Mouse (Mus musculus): ENCODE results near the gene Znhit6. TPM values are rescaled to one million over a fixed set of nuclear protein-coding genes. Genes with fewer than 3 reads are reported as not detected.
A peak's percentile ranks its signal among the peaks of the same experiment; 100 is the strongest.

The Znhit6 gene
- polyA plus RNA-seq (2015; fragmentation: Nextera tagmentation; extraction: Ambion mirVana): 23.3 and 26.7 TPM in 2 replicates

DNA sequence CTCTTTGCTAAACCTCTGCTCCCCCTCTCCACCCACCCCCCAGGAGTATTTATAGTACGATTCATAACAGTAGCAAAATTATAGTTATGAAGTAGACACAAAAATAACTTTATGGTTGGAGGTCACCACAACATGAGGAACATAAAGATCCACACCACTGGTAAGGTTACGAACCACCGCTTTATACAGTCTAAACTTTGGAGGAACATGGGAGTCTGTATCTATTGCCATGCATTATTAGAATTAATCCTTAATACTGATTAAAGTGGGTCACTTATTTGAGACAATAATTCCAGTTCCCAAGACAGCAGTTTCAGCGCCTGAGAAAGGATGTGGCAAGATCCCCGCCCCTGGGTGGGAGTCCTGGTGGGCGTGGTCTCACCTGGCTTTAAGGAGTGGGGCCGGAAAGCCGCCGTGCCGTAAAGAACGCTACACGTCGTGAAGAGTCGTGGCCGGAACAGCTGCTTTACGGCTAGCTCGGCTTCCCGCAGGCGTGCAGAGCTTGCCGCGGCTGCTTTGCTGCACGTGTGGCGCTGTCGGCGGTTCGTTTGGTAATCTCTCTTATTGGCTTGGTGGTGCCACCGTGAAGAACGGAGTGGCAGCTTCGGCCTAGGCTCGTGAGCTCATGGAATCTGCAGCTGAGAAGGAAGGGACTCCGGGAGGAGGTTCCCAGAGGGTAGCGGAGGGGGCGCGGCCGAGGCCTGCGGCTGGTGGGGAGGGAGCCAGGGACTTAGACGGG lies at the start of gene Znhit6:
Znhit6 (plus strand) TSS at position 463 of the 739 bp plus-strand sequence.
- Histone ChIP-seq H3K27ac (replicated peaks) (peak within 1 kb of the TSS; percentile 67), H3K4me3 (peak within 1 kb of the TSS; percentile 91), H3K9ac (peak within 1 kb of the TSS; percentile 83), H3K27me3 (replicated peaks) (no peaks in the 10 kb centered on the region), H3K9me3 (no peaks in the 10 kb centered on the region), H3K36me3 (peaks cover 33% of the 10 kb centered on the region), H3K4me1 (peaks cover 19% of the 10 kb centered on the region), H3K4me2 (peak within 1 kb of the TSS; percentile 92)
- 5% methylated on average over 37 of the region's 37 CpGs for WGBS
- peak; percentile 58 for ATAC-seq (ENCODE audit: extremely low read depth, insufficient number of reproducible peaks, low FRiP score, low TSS enrichment)

DNA sequence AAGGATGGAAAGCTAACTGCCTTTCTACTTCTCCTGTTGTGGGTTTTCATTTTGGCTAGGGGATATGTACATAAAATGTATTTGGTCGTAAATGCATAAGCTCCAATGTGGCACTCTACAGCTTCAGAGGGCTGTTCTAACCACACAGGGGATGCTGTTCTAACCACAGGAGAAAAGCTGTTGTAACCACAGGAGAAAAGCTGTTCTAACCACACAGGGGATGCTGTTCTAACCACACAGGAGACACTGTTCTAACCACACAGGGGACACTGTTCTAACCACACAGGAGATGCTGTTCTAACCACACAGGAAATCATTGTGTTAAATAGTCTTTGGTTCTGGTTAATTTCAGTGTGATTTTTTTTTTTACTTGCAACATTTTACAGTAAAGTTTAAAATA lies 38.1 kb upstream of the Znhit6 start:
- no peak for ATAC-seq (ENCODE audit: extremely low read depth, insufficient number of reproducible peaks, low FRiP score, low TSS enrichment)
- H3K27ac ChIP-seq (replicated peaks): no peak overlapping the region
- WGBS: 84% methylated on average over 1 of the region's 1 CpGs

DNA sequence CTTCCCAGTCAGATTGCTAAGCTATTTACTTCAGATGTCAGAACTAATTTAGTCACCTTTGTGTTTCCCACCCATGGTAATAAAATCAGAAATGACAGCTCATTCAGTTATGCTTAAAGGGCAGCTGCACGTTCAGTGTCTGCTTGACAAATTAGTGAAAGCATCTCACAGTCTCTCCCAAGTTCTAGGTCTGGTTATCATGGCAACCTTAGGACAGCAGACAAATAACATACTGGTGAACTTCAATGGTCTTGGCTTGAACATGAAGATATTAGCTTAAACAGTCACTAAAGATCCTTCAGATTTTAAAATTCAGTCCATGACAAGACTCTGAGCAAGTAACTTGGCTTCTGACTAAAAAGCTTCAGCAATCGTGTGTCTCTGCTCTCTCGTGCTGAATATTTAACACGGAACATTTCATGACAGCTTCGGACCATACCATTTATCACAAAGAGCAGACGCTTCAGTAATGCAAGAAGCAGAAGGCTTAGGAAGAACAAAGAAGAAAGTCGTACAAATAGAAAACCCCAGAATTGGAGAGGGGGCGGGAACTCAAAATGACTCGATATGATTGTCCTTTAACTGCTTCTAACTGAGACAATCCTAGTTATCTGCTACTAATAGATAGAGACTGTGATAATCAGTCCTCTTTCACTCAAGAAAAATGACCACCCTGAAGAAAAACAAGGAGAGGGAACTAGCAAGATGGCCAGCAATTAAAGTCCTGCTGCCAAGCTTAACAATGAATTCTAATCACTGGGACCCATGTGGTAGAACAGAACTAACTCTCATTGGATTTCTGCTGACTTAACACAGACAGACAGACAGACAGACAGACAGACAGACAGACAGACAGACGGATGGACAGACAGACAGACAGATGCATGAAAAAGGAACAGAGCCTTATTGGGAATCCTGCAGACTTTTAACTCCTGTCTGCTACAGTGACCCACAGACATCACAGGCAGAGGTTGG lies 27.3 kb upstream of the Znhit6 start:
- no peak overlapping the region for H3K27ac ChIP-seq (replicated peaks)
- no peaks in the 10 kb centered on the region for H3K4me1 ChIP-seq
- no peak overlapping the region for H3K4me2 ChIP-seq
- no peak overlapping the region for H3K4me3 ChIP-seq
- no peaks in the 10 kb centered on the region for H3K27me3 ChIP-seq (replicated peaks)
- H3K36me3 ChIP-seq: no peaks in the 10 kb centered on the region
- 71% methylated on average over 10 of the region's 10 CpGs for WGBS
- H3K9ac ChIP-seq: no peak overlapping the region
- ATAC-seq (ENCODE audit: extremely low read depth, insufficient number of reproducible peaks, low FRiP score, low TSS enrichment): no peak
- H3K9me3 ChIP-seq: no peaks in the 10 kb centered on the region

More for the DNA sequence above, 38.1 kb upstream of the Znhit6 start:
- Histone ChIP-seq H3K9me3 (0 out of 2 replicates have a peak, but pooled peaks cover 3% of the 10 kb centered on the region), H3K4me1 (no peaks in the 10 kb centered on the region), H3K9ac (no peak overlapping the region), H3K4me2 (no peak overlapping the region), H3K27me3 (replicated peaks) (no peaks in the 10 kb centered on the region), H3K36me3 (no peaks in the 10 kb centered on the region), H3K4me3 (no peak overlapping the region)

DNA sequence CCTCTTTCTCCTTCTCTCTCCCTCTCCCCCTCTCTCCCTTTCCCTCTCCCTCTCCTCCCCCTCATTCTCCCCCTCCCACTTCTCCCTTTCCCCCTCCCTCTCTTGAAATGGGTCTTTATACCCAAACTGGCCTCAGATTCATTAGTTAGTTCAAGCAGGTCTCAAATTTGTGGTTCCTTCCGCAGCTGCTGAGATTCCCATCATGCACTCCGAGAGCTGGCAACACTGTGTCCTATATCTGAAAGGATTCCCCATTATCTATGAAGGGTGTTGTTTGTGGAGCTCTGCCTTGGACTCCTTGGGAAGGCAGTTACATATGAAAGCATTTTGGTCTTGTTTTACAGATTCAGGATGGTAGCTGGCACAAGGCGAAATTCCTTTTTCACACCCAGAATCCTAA lies 25.8 kb upstream of the Znhit6 start:
- Histone ChIP-seq H3K27me3 (replicated peaks) (no peaks in the 10 kb centered on the region), H3K9me3 (no peaks in the 10 kb centered on the region), H3K4me2 (no peak overlapping the region), H3K4me1 (no peaks in the 10 kb centered on the region), H3K27ac (replicated peaks) (no peak overlapping the region), H3K4me3 (no peak overlapping the region), H3K9ac (no peak overlapping the region), H3K36me3 (no peaks in the 10 kb centered on the region)
- WGBS: 67% methylated on average over 3 of the region's 3 CpGs
- no peak for ATAC-seq (ENCODE audit: extremely low read depth, insufficient number of reproducible peaks, low FRiP score, low TSS enrichment)

DNA sequence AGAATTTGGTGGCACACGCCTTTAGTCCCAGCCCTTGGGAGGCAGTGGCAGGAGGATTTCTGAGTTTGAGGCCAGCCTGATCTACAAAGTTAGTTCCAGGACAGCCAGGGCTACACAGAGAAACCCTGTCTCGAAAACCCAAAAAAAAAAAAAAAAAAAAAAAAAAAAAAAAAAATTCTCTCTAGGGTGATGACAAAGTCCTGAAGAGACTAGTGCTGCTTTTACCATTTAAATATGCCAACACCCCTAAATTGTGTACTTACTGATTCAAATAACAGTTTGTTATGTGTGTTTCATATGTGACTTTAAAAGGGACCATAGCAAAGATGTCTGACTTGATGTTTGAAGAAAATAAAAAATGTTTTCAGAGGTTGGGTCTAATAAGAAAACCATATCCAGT lies 21.6 kb upstream of the Znhit6 start:
- no peak overlapping the region for H3K27ac ChIP-seq (replicated peaks)
- 67% methylated on average over 2 of the region's 2 CpGs for WGBS
- H3K4me2 ChIP-seq: no peak overlapping the region
- H3K9me3 ChIP-seq: no peaks in the 10 kb centered on the region
- no peaks in the 10 kb centered on the region for H3K27me3 ChIP-seq (replicated peaks)
- no peak for ATAC-seq (ENCODE audit: extremely low read depth, insufficient number of reproducible peaks, low FRiP score, low TSS enrichment)
- no peaks in the 10 kb centered on the region for H3K36me3 ChIP-seq
- no peak overlapping the region for H3K9ac ChIP-seq
- no peak overlapping the region for H3K4me3 ChIP-seq
- no peaks in the 10 kb centered on the region for H3K4me1 ChIP-seq

DNA sequence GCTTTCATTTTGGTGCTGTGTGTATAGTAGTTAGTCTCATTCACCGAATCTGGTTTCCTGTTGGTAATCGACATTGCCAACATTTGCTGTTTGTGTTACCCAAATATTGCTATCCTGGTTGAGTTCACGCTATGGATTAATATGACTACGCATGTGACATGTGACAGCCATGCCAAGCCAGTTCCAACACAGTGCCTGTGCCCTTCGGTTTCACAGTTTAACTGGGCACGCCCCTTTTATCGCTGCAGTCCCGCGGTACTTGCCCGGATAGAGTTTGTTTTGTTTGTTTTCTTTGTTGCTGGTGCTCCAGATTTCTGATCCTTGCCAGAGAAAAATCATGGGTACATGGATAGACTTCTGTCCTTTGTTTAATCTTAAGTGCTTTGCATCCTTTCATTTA lies 19.8 kb upstream of the Znhit6 start:
- Histone ChIP-seq H3K9ac (no peak overlapping the region), H3K27ac (replicated peaks) (no peak overlapping the region), H3K36me3 (no peaks in the 10 kb centered on the region), H3K4me1 (no peaks in the 10 kb centered on the region), H3K4me2 (no peak overlapping the region), H3K4me3 (no peak overlapping the region), H3K27me3 (replicated peaks) (no peaks in the 10 kb centered on the region), H3K9me3 (no peaks in the 10 kb centered on the region)
- WGBS: 82% methylated on average over 10 of the region's 10 CpGs
- no peak for ATAC-seq (ENCODE audit: extremely low read depth, insufficient number of reproducible peaks, low FRiP score, low TSS enrichment)

DNA sequence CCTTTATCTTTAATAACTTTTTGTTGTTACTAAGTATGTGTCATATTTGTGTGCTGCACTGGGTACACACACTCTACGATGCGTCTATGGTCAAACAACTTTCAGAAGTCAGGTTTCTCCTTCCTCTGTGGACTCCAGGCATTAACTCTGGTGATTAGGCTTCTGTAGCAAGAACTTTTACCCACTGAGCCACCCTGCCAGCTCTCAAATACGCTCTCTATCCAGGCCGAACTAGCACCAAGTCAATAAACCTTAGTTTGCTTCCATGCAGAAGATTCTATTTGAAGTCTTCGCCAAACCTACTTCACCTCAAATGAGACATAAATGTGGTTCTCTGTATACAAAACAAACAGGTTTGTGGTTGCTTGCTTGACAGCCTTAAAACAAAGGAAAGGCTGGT lies 16.3 kb upstream of the Znhit6 start:
- Histone ChIP-seq H3K9ac (no peak overlapping the region), H3K36me3 (no peaks in the 10 kb centered on the region), H3K4me2 (no peak overlapping the region), H3K27me3 (replicated peaks) (no peaks in the 10 kb centered on the region), H3K4me3 (no peak overlapping the region), H3K4me1 (no peaks in the 10 kb centered on the region), H3K27ac (replicated peaks) (no peak overlapping the region), H3K9me3 (peaks cover 16% of the 10 kb centered on the region)
- 81% methylated on average over 5 of the region's 5 CpGs for WGBS
- no peak for ATAC-seq (ENCODE audit: extremely low read depth, insufficient number of reproducible peaks, low FRiP score, low TSS enrichment)

DNA sequence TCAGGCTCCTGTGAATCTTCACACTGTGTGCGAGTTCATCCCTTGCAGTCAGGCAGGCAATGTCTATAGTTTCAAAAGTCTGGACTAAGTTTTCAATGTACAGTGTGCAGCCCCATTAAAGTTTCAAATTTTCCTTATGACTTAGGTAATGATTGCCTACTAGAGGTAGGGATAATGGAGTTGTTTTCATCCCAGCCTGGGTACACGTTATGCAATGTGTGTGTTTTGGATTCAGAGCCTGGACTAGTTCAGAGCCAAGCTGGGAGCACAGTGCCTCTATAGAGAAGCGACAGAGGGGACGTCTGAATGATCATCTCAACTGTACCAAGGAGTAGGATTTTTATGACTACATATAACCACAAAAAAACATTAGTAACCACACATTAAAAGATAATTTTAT lies 15.9 kb upstream of the Znhit6 start:
- no peak overlapping the region for H3K9ac ChIP-seq
- no peak overlapping the region for H3K4me2 ChIP-seq
- 74% methylated on average over 4 of the region's 4 CpGs for WGBS
- ATAC-seq (ENCODE audit: extremely low read depth, insufficient number of reproducible peaks, low FRiP score, low TSS enrichment): no peak
- no peak overlapping the region for H3K4me3 ChIP-seq
- no peaks in the 10 kb centered on the region for H3K4me1 ChIP-seq
- H3K36me3 ChIP-seq: no peaks in the 10 kb centered on the region
- no peak overlapping the region for H3K27ac ChIP-seq (replicated peaks)
- peaks cover 16% of the 10 kb centered on the region for H3K9me3 ChIP-seq
- no peaks in the 10 kb centered on the region for H3K27me3 ChIP-seq (replicated peaks)

DNA sequence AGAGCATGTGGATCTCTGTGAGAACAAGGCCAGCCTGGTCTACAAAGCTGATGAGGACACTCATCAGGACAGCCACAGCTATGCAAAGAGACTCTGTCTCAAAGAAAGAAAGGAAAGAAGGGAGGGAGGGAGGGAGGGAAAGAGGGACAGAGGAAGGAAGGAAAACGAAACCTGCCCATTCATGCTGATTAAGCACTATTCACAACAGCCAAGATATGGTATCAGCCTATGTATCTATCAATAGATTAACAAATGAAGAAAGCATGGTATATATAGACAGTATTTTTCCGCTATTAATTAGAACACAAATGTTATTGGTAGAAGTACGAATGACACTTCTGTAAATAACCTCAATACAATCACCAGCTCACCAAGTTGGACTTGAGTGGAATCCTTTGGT lies 1.5 kb upstream of the Znhit6 start:
- Histone ChIP-seq H3K36me3 (peaks cover 20% of the 10 kb centered on the region), H3K27me3 (replicated peaks) (no peaks in the 10 kb centered on the region), H3K9ac (no peak overlapping the region), H3K27ac (replicated peaks) (no peak overlapping the region), H3K4me2 (no peak overlapping the region), H3K9me3 (no peaks in the 10 kb centered on the region), H3K4me3 (no peak overlapping the region), H3K4me1 (peaks cover 19% of the 10 kb centered on the region)
- WGBS: 78% methylated on average over 3 of the region's 3 CpGs
- no peak for ATAC-seq (ENCODE audit: extremely low read depth, insufficient number of reproducible peaks, low FRiP score, low TSS enrichment)

DNA sequence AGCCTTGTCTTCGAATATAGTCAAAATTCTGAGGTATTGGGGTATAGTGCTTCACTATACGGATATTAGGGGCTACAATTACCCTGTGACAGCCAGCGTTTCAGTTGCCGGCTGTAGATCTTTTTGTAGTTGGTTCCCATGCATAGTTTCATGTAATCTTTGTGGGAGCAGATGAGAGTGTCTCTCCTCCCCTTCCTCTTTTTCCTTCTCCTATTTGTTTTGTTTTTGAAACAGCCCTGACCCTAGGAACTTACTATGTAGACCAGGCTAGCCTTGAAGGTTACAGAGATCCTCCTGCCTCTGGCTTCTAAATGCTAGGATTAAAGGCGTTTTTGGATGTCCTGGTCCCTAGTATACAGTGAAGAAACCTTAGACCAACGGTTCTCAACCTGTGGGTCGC lies 665 bp upstream of the Znhit6 start:
- Histone ChIP-seq H3K36me3 (peaks cover 27% of the 10 kb centered on the region), H3K4me1 (peaks cover 19% of the 10 kb centered on the region), H3K27ac (replicated peaks) (no peak overlapping the region), H3K9me3 (no peaks in the 10 kb centered on the region), H3K4me3 (peak overlapping the region; percentile 91; the same call in 1 of the 2 replicates), H3K9ac (no peak overlapping the region), H3K4me2 (peak overlapping the region; percentile 92), H3K27me3 (replicated peaks) (no peaks in the 10 kb centered on the region)
- ATAC-seq (ENCODE audit: extremely low read depth, insufficient number of reproducible peaks, low FRiP score, low TSS enrichment): no peak
- 77% methylated on average over 7 of the region's 7 CpGs for WGBS

DNA sequence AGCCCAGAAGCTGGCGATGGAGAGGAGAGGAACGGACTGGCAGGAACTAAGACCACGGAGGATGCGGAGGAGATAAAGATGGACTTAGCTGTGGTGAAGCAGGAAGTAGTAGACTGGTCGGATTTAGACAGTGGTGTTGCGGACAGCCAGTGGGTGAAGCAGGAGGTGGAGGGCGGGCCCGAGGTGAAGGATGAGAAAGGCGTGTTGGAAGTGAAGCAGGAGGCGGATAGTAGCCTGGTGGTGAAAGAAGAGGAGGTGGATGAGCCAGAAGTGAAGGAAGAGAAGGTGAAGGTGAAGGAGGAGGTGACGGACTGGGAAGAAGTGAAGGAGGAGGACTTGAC lies 447 bp downstream of the Znhit6 start:
- no peak for ATAC-seq (ENCODE audit: extremely low read depth, insufficient number of reproducible peaks, low FRiP score, low TSS enrichment)
- Histone ChIP-seq H3K4me2 (peak overlapping the region; percentile 92), H3K27ac (replicated peaks) (peak overlapping the region; percentile 67), H3K36me3 (peaks cover 38% of the 10 kb centered on the region), H3K27me3 (replicated peaks) (no peaks in the 10 kb centered on the region), H3K4me1 (peaks cover 19% of the 10 kb centered on the region), H3K9ac (peak overlapping the region; percentile 83), H3K4me3 (peak overlapping the region; percentile 91), H3K9me3 (no peaks in the 10 kb centered on the region)
- 2% methylated on average over 11 of the region's 11 CpGs for WGBS

Data from heart, embryonic 13.5 days (tissue).